Mouse (Mus musculus) activated CD4-positive, CD25-positive, alpha-beta regulatory T cell, adult 4 months (primary cell): ENCODE measurements around the gene Myl12a. TPM values are rescaled to one million over a fixed set of nuclear protein-coding genes. Genes with fewer than 3 reads are reported as not detected.

ENCODE experiments used
- polyA plus RNA-seq, 2 experiments: library from polyadenylated mRNA; unstranded; fragments of 100-300 nt; shearing (Covaris generic); gene quantifications; one replicate each; pipeline ENCODE4 v1.2.1; 2017

Myl12a gene
- polyA plus RNA-seq, 2 experiments from 2014 or later: 693 to 929 TPM

Other genes with a start within 250 kb of the Myl12a start
- gene Tgif1, start 149.3 kb downstream of the Myl12a start, polyA plus RNA-seq: 10 to 100 TPM; 38.4 to 58.2 TPM
- gene Myom1, start 245 bp downstream of the Myl12a start, polyA plus RNA-seq: under 1 TPM in 1 of 2 experiments, not detected in 1; 0.26 TPM
- 10 to 100 TPM; 15.2 to 26.6 TPM for gene Lpin2, start 179.7 kb upstream of the Myl12a start, polyA plus RNA-seq